Mouse (Mus musculus) embryonic fibroblast, embryonic 13.5 days (primary cell): ENCODE results near the gene Itk.

Experiments
- CTCF ChIP-seq: IDR thresholded peaks from 2 replicates; pipeline ENCODE4 v1.5.1; 2011; ENCODE audit warnings: mild to moderate bottlenecking, control low read depth, low read length, moderate library complexity, borderline replicate concordance; ENCODE audit not compliant: insufficient read depth
- POLR2A ChIP-seq: IDR thresholded peaks from 2 replicates; pipeline ENCODE4 v1.6.1; 2011; ENCODE audit warnings: low read depth, mild to moderate bottlenecking, control low read depth, low read length, moderate library complexity

- no peak for TF ChIP-seq CTCF
- no peak for TF ChIP-seq POLR2A
Observed at GRCm38 (mm10) chr11:46390621-46391020, 1.3 kb upstream of the Itk start.
